Mouse (Mus musculus) brain, embryonic 14.5 days (tissue): ENCODE measurements around the gene Gale.

Experiments
- CTCF ChIP-seq: fragments of 200-500 bp; IDR thresholded peaks from 2 replicates; pipeline ENCODE4 v1.5.1; 2012; ENCODE audit warnings: inconsistent platforms, mild to moderate bottlenecking, moderate library complexity, borderline replicate concordance; ENCODE audit not compliant: insufficient read depth, insufficient read length; ENCODE audit errors: extremely low read depth
- POLR2A ChIP-seq: fragments of 200-500 bp; IDR thresholded peaks from 2 replicates; pipeline ENCODE4 v1.6.1; 2012; ENCODE audit warnings: mild to moderate bottlenecking, inconsistent platforms, borderline replicate concordance; ENCODE audit not compliant: poor library complexity, insufficient read depth, insufficient read length, severe bottlenecking; ENCODE audit errors: extremely low read depth

DNA sequence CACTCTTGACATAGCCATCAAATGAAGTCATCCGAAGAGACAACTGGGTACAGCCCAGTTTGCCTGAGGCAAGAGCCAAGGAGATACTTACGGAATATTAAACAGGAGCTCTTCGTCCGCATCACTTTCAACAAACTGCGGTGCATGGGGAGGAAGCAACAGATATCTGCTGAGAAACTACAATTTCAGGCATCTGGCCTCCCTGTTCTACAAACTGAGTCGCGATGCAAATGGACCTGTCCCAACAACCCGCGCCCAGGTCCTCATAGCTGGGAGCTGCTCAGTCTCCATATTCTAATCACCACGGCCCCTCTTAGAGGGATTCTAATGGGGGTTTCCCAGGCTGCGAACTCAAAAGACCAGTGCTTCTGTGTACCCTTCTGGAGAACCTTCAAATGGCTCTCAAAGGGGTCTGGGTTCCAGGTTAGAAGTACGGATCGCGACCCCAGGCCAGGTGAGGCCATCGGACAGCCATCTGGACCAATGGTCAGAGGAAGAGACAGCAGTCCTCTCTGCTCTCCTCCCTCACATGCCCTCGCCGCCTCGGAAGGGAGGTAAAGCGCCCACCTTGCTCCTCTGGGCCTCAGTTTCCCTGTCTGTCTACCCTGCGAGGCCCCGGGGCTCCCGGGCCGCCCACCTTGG, 22.9 kb downstream of the Gale start:
- no peak for TF ChIP-seq CTCF
- TF ChIP-seq POLR2A, result no peak
